Mouse (Mus musculus) hindbrain, postnatal 0 days (tissue): ENCODE data around the gene Fgfr2. TPM values are rescaled to one million over a fixed set of nuclear protein-coding genes. Genes with fewer than 3 reads are reported as not detected.

Source experiments
- ATAC-seq: fragments of 200-750 bp; cut with Nextera tagmentation; 2 replicates; pipeline ENCODE4 v1.8.0; 2017; ENCODE audit warnings: mild to moderate bottlenecking, moderate TSS enrichment, moderate library complexity
- DNase-seq: peaks from one replicate; pipeline ENCODE4 v3.0.0-alpha.2; 2015; ENCODE audit warnings: low spot score
- H3K27ac ChIP-seq: fragments of 300-500 bp; sonication (generic); 2 replicates; pipeline ENCODE4 v1.5.1; 2014; ENCODE audit warnings: mild to moderate bottlenecking
- H3K27me3 ChIP-seq: fragments of 300-500 bp; sonication (generic); 2 replicates; pipeline ENCODE4 v1.6.1; 2014; ENCODE audit warnings: low read length, mixed read lengths; ENCODE audit not compliant: insufficient read depth
- H3K36me3 ChIP-seq: fragments of 300-500 bp; sonication (generic); 2 replicates; pipeline ENCODE4 v1.6.1; 2014; ENCODE audit warnings: low read length, mixed read lengths; ENCODE audit not compliant: insufficient read depth
- H3K4me1 ChIP-seq: fragments of 300-500 bp; sonication (generic); 2 replicates; pipeline ENCODE4 v1.6.1; 2014; ENCODE audit warnings: antibody characterized with exemption, low read length, mixed read lengths; ENCODE audit not compliant: insufficient read depth
- H3K4me2 ChIP-seq: fragments of 300-500 bp; sonication (generic); 2 replicates; pipeline ENCODE4 v1.6.1; 2014; ENCODE audit warnings: low read depth, mild to moderate bottlenecking, low read length, moderate library complexity, mixed read lengths
- H3K4me3 ChIP-seq: fragments of 300-500 bp; sonication (generic); 2 replicates; pipeline ENCODE4 v1.5.1; 2014; ENCODE audit warnings: low read length
- H3K9ac ChIP-seq: fragments of 300-500 bp; sonication (generic); replicated peaks from 2 replicates; pipeline ENCODE4 v1.6.1; 2014; ENCODE audit warnings: mild to moderate bottlenecking, low read length, moderate library complexity, mixed read lengths
- H3K9me3 ChIP-seq: fragments of 300-500 bp; sonication (generic); 2 replicates; pipeline ENCODE4 v1.6.1; 2016; ENCODE audit warnings: low read length, mixed read lengths
- CTCF ChIP-seq: IDR thresholded peaks from 2 replicates; pipeline ENCODE4 v1.5.1; 2016; ENCODE audit warnings: antibody characterized with exemption, control low read depth, low read depth
- WGBS: fragments of 180-500 bp; shearing (Covaris S2); extraction: QIAGEN DNeasy Blood & Tissue Kit; methylation state at CpG from one replicate; pipeline ENCODE4 v1.1.7; 2014; 5-methylcytosine and 5-hydroxymethylcytosine counted together
- polyA plus RNA-seq: library from polyadenylated mRNA; unstranded; fragments of >200 nt; fragmentation: Nextera tagmentation; extraction: Ambion mirVana; gene quantifications from 2 replicates; pipeline ENCODE4 v1.2.1, GENCODE M21; 2015
- total RNA-seq: library from RNA; depleted of rRNA; stranded (reverse); fragments of >200 nt; gene quantifications from 2 replicates; pipeline ENCODE4 v1.2.3, GENCODE M21; 2014

Fgfr2 gene
- total and polyA plus RNA-seq, 2 experiments from 2014 or later: 17.3 to 49.0 TPM

DNA sequence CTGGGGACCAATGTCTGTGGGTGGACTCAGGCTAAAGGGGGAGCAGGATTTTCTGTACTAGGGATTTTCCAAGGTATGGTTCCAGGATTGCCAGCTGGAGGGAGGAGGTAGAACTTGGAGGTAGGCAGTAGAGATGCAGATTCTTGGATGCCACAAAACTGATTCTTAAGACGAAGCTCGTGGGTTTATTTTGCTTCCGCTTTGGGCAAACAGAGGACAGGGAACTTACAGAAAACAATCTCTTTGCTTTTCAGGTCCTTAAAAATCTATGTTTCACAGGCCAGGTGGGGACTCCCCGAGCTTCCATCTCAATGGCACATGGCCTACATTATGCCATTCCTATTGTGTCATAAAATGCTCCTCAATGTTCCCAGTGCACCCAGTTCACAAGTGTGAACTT, 358.8 kb downstream of the Fgfr2 start:
- Histone ChIP-seq H3K4me1 (peaks cover 8% of the 10 kb centered on the region; the same call in 1 of the 2 replicates), H3K4me2 (no peak overlapping the region), H3K9me3 (no peaks in the 10 kb centered on the region), H3K27ac (no peak overlapping the region), H3K27me3 (no peaks in the 10 kb centered on the region), H3K36me3 (peaks cover 3% of the 10 kb centered on the region; the same call in 1 of the 2 replicates), H3K4me3 (no peak overlapping the region), H3K9ac (no peak overlapping the region)
- no peak for TF ChIP-seq CTCF
- WGBS: 94% methylated on average over 4 of the region's 4 CpGs
- ATAC-seq (no peak), DNase-seq (no peak)

- no peak overlapping the region for H3K27ac ChIP-seq
- no peak overlapping the region for H3K9ac ChIP-seq
- DNase-seq (no peak), ATAC-seq (no peak)
- no peaks in the 10 kb centered on the region for H3K27me3 ChIP-seq
- WGBS: 90% methylated on average over 5 of the region's 5 CpGs
- TF ChIP-seq CTCF: no peak
- no peak overlapping the region for H3K4me3 ChIP-seq
- peaks cover 9% of the 10 kb centered on the region; the same call in 1 of the 2 replicates for H3K4me1 ChIP-seq
- H3K4me2 ChIP-seq: no peak overlapping the region
- no peaks in the 10 kb centered on the region for H3K9me3 ChIP-seq
- peaks cover 3% of the 10 kb centered on the region; the same call in 1 of the 2 replicates for H3K36me3 ChIP-seq
Observed at GRCm38 (mm10) chr7:132763911-132764310, 359.2 kb downstream of the Fgfr2 start.

DNA sequence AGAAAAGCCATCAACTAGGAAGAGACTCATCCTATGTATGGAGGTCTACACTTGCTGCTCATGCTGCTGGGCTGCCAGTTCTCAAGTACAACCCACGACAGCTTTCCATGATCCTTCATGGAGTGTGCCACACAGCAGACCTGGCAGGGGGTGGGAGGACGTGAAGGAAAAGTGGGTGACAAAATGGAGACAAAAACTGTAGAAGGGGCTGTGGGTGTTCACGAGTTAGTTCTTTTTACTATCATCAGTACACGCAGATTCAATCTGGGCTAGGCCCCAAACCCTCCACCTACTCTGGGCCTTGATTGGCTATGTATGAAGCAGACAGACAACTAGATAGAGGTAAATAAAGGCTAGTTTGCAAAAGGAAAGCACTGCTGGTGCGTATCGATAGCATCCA, 359.8 kb downstream of the Fgfr2 start:
- H3K27ac ChIP-seq: no peak overlapping the region
- DNase-seq: no peak
- WGBS: 94% methylated on average over 6 of the region's 6 CpGs
- H3K27me3 ChIP-seq: no peaks in the 10 kb centered on the region
- H3K36me3 ChIP-seq: peaks cover 5% of the 10 kb centered on the region
- no peak for ATAC-seq
- TF ChIP-seq CTCF: no peak
- H3K4me3 ChIP-seq: no peak overlapping the region
- H3K9me3 ChIP-seq: no peaks in the 10 kb centered on the region
- no peak overlapping the region for H3K4me2 ChIP-seq
- no peak overlapping the region for H3K9ac ChIP-seq
- H3K4me1 ChIP-seq: peaks cover 9% of the 10 kb centered on the region; the same call in 1 of the 2 replicates

- no peak for TF ChIP-seq CTCF
- no peak overlapping the region for H3K27ac ChIP-seq
- H3K4me3 ChIP-seq: no peak overlapping the region
- no peaks in the 10 kb centered on the region for H3K27me3 ChIP-seq
- WGBS: 92% methylated on average over 2 of the region's 2 CpGs
- H3K36me3 ChIP-seq: peaks cover 14% of the 10 kb centered on the region
- H3K4me2 ChIP-seq: no peak overlapping the region
- DNase-seq: no peak
- no peak overlapping the region for H3K9ac ChIP-seq
- no peaks in the 10 kb centered on the region for H3K9me3 ChIP-seq
- no peak for ATAC-seq
- 0 out of 2 replicates have a peak, but pooled peaks cover 9% of the 10 kb centered on the region for H3K4me1 ChIP-seq
Observed at GRCm38 (mm10) chr7:132761409-132761808, 361.7 kb downstream of the Fgfr2 start.

GRCm38 (mm10) chr7:132760589-132761180, 362.5 kb downstream of the Fgfr2 start:
- Histone ChIP-seq H3K9ac (no peak overlapping the region), H3K4me1 (0 out of 2 replicates have a peak, but pooled peaks cover 9% of the 10 kb centered on the region), H3K4me2 (no peak overlapping the region), H3K27me3 (no peaks in the 10 kb centered on the region), H3K27ac (peak overlapping the region; percentile 85), H3K36me3 (peaks cover 14% of the 10 kb centered on the region), H3K4me3 (no peak overlapping the region), H3K9me3 (no peaks in the 10 kb centered on the region)
- 94% methylated on average over 6 of the region's 6 CpGs for WGBS
- ATAC-seq: no peak
- no peak for DNase-seq
- TF ChIP-seq CTCF: no peak

DNA sequence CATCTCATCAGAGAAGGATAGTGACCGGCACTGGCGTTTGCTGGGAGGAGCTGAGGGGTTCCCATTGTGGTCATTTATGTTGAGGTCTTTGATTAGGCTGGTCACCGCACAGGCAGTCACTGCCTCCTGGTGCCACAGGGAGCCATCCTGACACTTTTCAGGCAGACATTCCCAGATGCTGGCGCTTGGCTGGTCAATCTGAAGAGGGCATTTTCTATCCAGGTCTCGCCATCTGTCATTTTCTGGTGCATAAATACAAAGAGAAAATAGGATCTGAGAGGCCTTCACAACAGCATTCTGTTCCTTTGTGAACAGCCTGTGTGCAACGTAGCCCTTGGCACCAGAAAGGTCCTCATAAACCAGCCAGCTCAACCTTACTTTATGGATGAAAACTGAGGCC, 363.2 kb downstream of the Fgfr2 start:
- Histone ChIP-seq H3K36me3 (peaks cover 14% of the 10 kb centered on the region), H3K9me3 (no peaks in the 10 kb centered on the region), H3K4me1 (peaks cover 13% of the 10 kb centered on the region), H3K27ac (peak overlapping the region; percentile 85), H3K9ac (no peak overlapping the region), H3K4me2 (no peak overlapping the region), H3K4me3 (no peak overlapping the region), H3K27me3 (no peaks in the 10 kb centered on the region)
- ATAC-seq: peak; percentile 59
- WGBS: 47% methylated on average over 6 of the region's 6 CpGs
- no peak for TF ChIP-seq CTCF
- peak; percentile 67 for DNase-seq

GRCm38 (mm10) chr7:132759405-132759891, 363.7 kb downstream of the Fgfr2 start:
- H3K27me3 ChIP-seq: no peaks in the 10 kb centered on the region
- ATAC-seq (peak; percentile 41), DNase-seq (peak; percentile 68)
- H3K4me2 ChIP-seq: no peak overlapping the region
- TF ChIP-seq CTCF: no peak
- peak overlapping the region; percentile 85 for H3K27ac ChIP-seq
- peaks cover 14% of the 10 kb centered on the region for H3K36me3 ChIP-seq
- 71% methylated on average over 22 of the region's 22 CpGs for WGBS
- H3K4me3 ChIP-seq: no peak overlapping the region
- H3K9ac ChIP-seq: no peak overlapping the region
- H3K9me3 ChIP-seq: no peaks in the 10 kb centered on the region
- H3K4me1 ChIP-seq: peaks cover 18% of the 10 kb centered on the region
